Mouse (Mus musculus): ENCODE data around the gene Sptssa. TPM values are rescaled to one million over a fixed set of nuclear protein-coding genes. Genes with fewer than 3 reads are reported as not detected.

Sptssa gene
- polyA plus RNA-seq, 1 experiment from 2014 or later = 189 TPM

DNA sequence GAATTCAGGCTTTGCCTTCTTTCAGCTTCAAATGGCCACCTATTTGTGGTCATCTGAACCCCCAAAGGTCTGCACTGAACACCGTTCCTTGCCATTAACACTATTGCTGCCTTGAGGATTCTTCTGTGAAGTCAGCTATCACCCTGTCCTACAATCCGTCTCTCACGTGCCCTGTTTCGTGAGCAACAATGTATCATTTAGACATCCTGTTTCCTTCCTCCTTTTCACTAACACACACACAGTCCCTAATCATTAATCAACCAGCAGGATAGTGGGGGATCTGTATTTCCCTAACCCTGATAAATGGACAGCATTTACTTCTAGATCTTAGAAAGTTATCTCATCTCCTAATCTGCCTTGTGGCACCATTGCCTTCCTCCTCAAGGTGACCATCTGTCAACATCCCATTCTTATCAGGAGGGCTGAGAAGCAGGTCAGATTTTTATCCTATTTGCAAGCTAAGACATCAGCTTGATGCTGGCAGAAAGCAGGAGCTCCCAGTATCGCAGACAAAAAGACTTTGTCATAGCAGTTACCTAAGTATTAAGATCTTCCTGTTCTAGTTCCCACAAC, 13.0 kb downstream of the Sptssa start:
- H3K9ac ChIP-seq = no peak overlapping the region
- H3K9me3 ChIP-seq (ENCODE audit: low read depth, low read length) = no peaks in the 10 kb centered on the region
- H3K36me3 ChIP-seq (ENCODE audit: insufficient read depth) = peaks cover 12% of the 10 kb centered on the region; the same call in 1 of the 2 replicates
- no peak for ATAC-seq (ENCODE audit: insufficient read depth)
- DNase-seq = no peak
- H3K4me3 ChIP-seq (ENCODE audit: low read depth, low read length) = no peak overlapping the region
- TF ChIP-seq CTCF (IDR thresholded peaks at IDR 0.05; ENCODE audit: low read depth) = no peak
- H3K27me3 ChIP-seq (ENCODE audit: insufficient read depth, low read length) = no peaks in the 10 kb centered on the region
- no peak overlapping the region for H3K27ac ChIP-seq (ENCODE audit: low read depth)
- no peak overlapping the region for H3K4me2 ChIP-seq
- H3K4me1 ChIP-seq (ENCODE audit: insufficient read depth) = no peaks in the 10 kb centered on the region
- 36% methylated on average over 5 of the region's 5 CpGs for whole genome bisulfite sequencing

DNA sequence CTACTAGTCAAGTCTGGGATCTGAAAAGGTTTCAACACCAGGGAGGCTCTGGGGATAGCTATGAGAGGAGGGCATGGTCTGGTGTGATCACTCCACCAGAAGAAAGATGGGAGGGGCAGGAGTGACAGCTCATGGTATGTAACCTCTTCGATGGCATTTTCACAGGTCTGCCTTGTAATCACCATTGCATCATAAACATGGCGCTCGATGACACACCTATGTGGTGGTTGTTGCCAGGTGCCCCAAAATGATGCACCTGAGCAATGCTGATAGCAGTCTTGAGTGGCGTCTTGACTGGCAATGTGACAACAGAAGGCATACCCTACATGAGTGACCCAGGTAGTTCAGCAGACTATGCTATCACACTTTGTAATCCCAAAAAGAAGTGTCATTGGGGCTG, 15.0 kb downstream of the Sptssa start:
- H3K27me3 ChIP-seq (ENCODE audit: insufficient read depth, low read length) = no peaks in the 10 kb centered on the region
- no peaks in the 10 kb centered on the region for H3K4me1 ChIP-seq (ENCODE audit: insufficient read depth)
- H3K4me3 ChIP-seq (ENCODE audit: low read depth, low read length) = no peak overlapping the region
- H3K27ac ChIP-seq (ENCODE audit: low read depth) = no peak overlapping the region
- no peak overlapping the region for H3K9ac ChIP-seq
- H3K9me3 ChIP-seq (ENCODE audit: low read depth, low read length) = no peaks in the 10 kb centered on the region
- TF ChIP-seq CTCF (IDR thresholded peaks at IDR 0.05; ENCODE audit: low read depth) = no peak
- DNase-seq (no peak), ATAC-seq (ENCODE audit: insufficient read depth) (no peak)
- 96% methylated on average over 4 of the region's 4 CpGs for WGBS
- H3K4me2 ChIP-seq = no peak overlapping the region
- H3K36me3 ChIP-seq (ENCODE audit: insufficient read depth) = 0 out of 2 replicates have a peak, but pooled peaks cover 3% of the 10 kb centered on the region

DNA sequence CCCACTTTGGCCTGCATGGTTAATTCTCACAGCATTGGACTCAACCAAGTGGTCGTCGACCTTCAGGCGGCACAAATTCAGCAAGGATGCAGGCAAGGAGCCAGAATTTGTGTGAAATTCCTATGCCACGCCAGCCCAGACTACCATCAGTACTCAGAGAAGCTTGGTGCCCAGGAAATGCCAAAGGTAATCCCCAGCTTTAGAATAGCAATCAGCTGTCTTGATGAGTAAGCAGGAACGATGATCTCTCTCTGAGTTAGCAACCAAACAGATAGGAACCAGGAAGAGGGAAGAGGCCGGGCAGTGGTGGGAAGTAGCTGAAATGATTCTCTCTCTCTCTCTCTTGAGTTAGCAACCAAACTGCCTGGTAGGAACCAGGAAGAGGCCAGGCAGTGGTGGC, 16.1 kb downstream of the Sptssa start:
- WGBS = 87% methylated on average over 6 of the region's 6 CpGs
- Histone ChIP-seq H3K27ac (ENCODE audit: low read depth) (no peak overlapping the region), H3K27me3 (ENCODE audit: insufficient read depth, low read length) (no peaks in the 10 kb centered on the region), H3K4me1 (ENCODE audit: insufficient read depth) (no peaks in the 10 kb centered on the region), H3K4me3 (ENCODE audit: low read depth, low read length) (no peak overlapping the region), H3K9ac (no peak overlapping the region), H3K36me3 (ENCODE audit: insufficient read depth) (no peaks in the 10 kb centered on the region), H3K4me2 (no peak overlapping the region), H3K9me3 (ENCODE audit: low read depth, low read length) (no peaks in the 10 kb centered on the region)
- TF ChIP-seq CTCF (IDR thresholded peaks at IDR 0.05; ENCODE audit: low read depth) = no peak
- DNase-seq = no peak
- ATAC-seq (ENCODE audit: insufficient read depth) = no peak

DNA sequence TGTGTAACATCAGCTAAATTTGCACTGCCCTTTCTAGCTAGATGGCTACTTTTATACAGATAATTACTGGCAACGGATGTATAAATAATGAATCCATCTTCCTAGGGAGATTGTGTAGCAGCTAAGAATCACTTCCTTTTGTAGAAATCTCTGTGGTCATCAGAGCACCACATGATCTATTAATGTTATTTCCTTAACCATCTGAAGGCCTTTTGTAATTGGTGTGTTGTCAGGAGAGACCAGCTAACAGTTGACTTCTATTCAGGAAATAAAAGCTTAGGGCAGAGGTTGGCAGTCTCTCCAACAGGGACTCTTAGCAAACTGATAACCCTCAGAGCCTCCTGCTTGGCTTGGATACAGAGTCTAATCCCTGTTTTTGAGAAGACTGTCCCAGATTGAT, 19.3 kb downstream of the Sptssa start:
- Histone ChIP-seq H3K4me3 (ENCODE audit: low read depth, low read length) (no peak overlapping the region), H3K27ac (ENCODE audit: low read depth) (no peak overlapping the region), H3K27me3 (ENCODE audit: insufficient read depth, low read length) (no peaks in the 10 kb centered on the region), H3K36me3 (ENCODE audit: insufficient read depth) (no peaks in the 10 kb centered on the region), H3K4me1 (ENCODE audit: insufficient read depth) (no peaks in the 10 kb centered on the region), H3K9ac (no peak overlapping the region), H3K9me3 (ENCODE audit: low read depth, low read length) (no peaks in the 10 kb centered on the region), H3K4me2 (no peak overlapping the region)
- DNase-seq (no peak), ATAC-seq (ENCODE audit: insufficient read depth) (no peak)
- TF ChIP-seq CTCF (IDR thresholded peaks at IDR 0.05; ENCODE audit: low read depth) = no peak
- WGBS = 70% methylated on average over 1 of the region's 1 CpGs

DNA sequence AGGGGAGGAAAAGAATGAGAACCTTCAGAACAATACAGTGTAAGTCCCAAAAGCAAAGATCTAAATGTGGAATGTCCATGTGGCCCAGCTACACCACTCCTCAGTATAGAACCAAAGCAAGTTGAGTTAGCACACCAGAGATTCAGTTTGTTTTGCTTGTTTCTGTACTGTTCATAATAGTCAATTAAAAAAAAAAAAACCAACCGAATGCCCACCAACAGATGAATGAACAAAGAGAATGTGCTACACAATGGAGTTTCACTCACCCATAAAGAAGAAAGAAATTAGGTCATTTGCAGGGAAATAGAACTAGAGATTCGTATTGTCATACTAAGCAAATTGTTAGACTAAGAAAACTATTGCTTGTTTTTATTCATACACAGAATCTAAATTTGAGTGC, 24.2 kb downstream of the Sptssa start:
- no peak for ATAC-seq (ENCODE audit: insufficient read depth)
- no peak for TF ChIP-seq CTCF (IDR thresholded peaks at IDR 0.05; ENCODE audit: low read depth)

DNA sequence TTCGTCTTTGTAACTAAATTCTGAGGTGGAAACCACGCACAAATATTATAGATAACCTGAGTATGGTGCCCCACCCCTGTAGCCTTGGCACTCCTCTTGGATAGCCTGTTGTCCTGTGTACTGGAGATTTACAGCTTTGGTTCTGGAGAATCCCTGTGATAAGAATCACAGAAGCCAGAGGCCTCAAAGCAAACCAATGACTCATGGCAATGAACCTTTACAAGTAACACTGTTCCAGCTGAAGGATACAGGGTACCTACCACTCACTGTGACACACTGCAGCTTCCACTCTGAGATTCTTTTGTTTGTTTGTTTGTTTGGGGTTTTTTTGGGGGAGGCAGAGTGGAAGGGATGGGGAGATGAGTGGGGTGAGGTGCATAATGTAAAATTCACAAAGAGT, 34.4 kb downstream of the Sptssa start:
- no peaks in the 10 kb centered on the region for H3K9me3 ChIP-seq (ENCODE audit: low read depth, low read length)
- no peak overlapping the region for H3K9ac ChIP-seq
- no peaks in the 10 kb centered on the region for H3K27me3 ChIP-seq (ENCODE audit: insufficient read depth, low read length)
- no peak overlapping the region for H3K27ac ChIP-seq (ENCODE audit: low read depth)
- H3K4me3 ChIP-seq (ENCODE audit: low read depth, low read length) = no peak overlapping the region
- no peak for DNase-seq
- ATAC-seq (ENCODE audit: insufficient read depth) = no peak
- H3K4me2 ChIP-seq = no peak overlapping the region
- no peaks in the 10 kb centered on the region for H3K36me3 ChIP-seq (ENCODE audit: insufficient read depth)
- no peaks in the 10 kb centered on the region for H3K4me1 ChIP-seq (ENCODE audit: insufficient read depth)
- TF ChIP-seq CTCF (IDR thresholded peaks at IDR 0.05; ENCODE audit: low read depth) = no peak
- WGBS = 81% methylated on average over 2 of the region's 2 CpGs

More for the DNA sequence above, 24.2 kb downstream of the Sptssa start:
- Histone ChIP-seq H3K4me1 (ENCODE audit: insufficient read depth) (no peaks in the 10 kb centered on the region), H3K27ac (ENCODE audit: low read depth) (no peak overlapping the region), H3K36me3 (ENCODE audit: insufficient read depth) (no peaks in the 10 kb centered on the region), H3K4me3 (ENCODE audit: low read depth, low read length) (no peak overlapping the region), H3K9me3 (ENCODE audit: low read depth, low read length) (no peaks in the 10 kb centered on the region), H3K27me3 (ENCODE audit: insufficient read depth, low read length) (no peaks in the 10 kb centered on the region), H3K9ac (no peak overlapping the region), H3K4me2 (no peak overlapping the region)
- no peak for DNase-seq
- WGBS = 84% methylated on average over 2 of the region's 2 CpGs

DNA sequence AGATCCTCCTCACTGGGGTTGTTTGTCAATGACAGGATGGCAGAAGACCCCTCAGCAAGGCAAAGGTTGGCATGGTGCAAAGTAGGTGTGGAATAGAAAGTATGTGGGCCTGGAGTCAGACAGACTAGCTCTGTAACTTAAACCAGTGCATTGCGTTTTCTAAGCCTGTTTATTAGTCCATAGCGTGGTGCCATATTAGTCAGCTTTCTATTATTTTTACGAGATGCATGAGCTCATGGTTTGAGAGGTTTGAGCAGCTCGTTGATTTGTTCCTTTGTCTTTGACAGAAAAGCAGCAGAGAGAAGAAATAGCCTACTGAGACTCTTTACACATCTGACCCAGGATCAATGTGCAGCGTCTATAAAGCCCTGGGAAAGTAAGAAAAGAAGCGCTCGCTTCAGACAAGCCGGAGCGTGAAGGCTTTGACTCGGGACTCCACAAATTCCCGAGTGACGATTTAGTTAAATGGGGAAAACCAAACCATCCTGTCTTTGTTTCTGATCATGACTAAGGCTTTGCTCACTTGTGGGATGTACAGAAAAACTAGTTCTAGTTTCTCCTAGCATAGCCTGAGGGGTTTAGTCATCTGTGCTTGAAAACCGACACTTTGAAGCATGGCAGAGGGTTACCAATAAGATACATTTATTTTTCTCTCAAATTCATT, 36.2 kb downstream of the Sptssa start:
- DNase-seq (no peak), ATAC-seq (ENCODE audit: insufficient read depth) (no peak)
- H3K36me3 ChIP-seq (ENCODE audit: insufficient read depth) = no peaks in the 10 kb centered on the region
- no peaks in the 10 kb centered on the region for H3K4me1 ChIP-seq (ENCODE audit: insufficient read depth)
- 87% methylated on average over 13 of the region's 13 CpGs for WGBS
- H3K4me3 ChIP-seq (ENCODE audit: low read depth, low read length) = no peak overlapping the region
- no peak overlapping the region for H3K27ac ChIP-seq (ENCODE audit: low read depth)
- H3K9me3 ChIP-seq (ENCODE audit: low read depth, low read length) = no peaks in the 10 kb centered on the region
- no peak overlapping the region for H3K4me2 ChIP-seq
- no peak for TF ChIP-seq CTCF (IDR thresholded peaks at IDR 0.05; ENCODE audit: low read depth)
- H3K9ac ChIP-seq = no peak overlapping the region
- H3K27me3 ChIP-seq (ENCODE audit: insufficient read depth, low read length) = no peaks in the 10 kb centered on the region

All from lung, embryonic 14.5 days (tissue).